Mouse (Mus musculus): Measurements from ENCODE around the gene Syce1. TPM values are rescaled to one million over a fixed set of nuclear protein-coding genes. Genes with fewer than 3 reads are reported as not detected.

The Syce1 gene
- polyA plus RNA-seq (2021; fragmentation: Nextera tagmentation): 0.13 TPM in 1 of 2 replicates, not detected in the other
- long read RNA-seq, experiment 1: 0 reads
- long read RNA-seq, experiment 2: 0 reads

GRCm38 (mm10) chr7:140787406-140788052 lies at the start of gene Syce1:
Syce1 (minus strand) TSS chr7:140787852.

DNA sequence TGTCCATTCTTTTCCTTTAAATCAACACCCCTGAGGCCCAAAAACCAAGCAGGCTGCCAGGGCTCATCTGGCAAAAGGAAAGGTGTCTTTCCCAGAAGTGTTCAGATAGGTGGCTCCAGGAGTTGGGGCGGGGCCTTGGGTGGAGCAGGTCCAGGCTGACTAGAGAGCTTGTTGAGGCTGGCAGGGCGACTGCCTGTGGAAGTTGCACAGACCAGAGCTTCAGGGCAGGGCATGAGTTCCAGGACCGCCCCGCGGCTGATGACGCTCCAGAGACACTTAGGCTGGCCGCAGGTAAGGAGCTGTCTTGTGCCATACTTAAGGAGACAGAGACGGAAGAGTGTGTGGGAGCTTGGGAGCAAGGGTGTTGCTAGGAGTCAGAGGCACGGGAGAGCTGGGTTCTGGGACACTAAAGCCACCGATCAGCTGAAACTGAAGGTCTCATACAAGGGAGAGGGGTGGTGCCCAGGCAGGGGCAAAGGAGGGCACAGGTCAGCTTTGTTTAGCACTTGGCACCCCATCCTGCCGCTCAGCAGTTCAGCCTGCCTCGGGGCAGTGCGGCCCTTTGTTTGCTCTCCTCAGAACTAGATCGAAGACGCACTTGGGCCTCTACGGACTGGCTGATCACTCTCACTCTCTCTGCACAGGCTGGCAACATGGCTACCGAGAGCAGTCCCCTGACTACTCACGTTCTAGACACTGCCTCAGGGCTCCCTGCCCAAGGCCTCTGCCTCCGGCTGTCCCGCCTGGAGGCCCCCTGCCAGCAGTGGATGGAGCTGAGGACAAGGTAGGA lies 47.5 kb upstream of the Syce1 start, which contains the start of gene Urah:
Urah (plus strand) TSS at position 51 of the 790 bp plus-strand sequence.

GRCm38 (mm10) chr7:140821653-140822329 lies 34.1 kb upstream of the Syce1 start, which contains the start of gene Zfp941:
Zfp941 (minus strand) TSS chr7:140822178.

DNA sequence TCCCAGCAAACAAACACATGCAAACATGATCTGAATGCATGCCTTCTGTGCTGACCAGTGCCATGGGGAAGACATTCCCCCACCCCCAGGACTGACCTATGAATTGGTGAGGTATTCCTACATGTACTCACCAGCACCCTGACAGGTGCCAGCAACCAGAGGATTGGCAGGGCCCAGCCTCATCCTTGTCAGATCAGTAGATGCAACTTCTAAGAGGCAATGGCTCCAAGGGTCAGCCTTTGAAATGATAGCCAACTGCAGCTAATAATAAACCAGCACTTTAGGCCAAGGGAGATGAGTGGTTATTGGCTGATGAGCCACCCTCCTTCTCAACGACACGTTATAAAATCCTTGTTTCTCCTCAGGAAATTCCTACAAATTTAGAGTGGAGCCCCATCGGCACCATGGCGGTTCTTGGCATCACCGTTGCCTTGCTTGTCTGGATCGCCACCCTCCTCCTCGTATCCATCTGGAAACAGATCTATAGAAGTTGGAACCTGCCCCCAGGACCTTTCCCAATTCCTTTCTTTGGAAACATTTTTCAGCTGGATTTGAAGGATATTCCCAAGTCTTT lies 24.1 kb downstream of the Syce1 start, which contains the start of gene Cyp2e1:
Cyp2e1 (plus strand) TSS at position 293 of the 574 bp plus-strand sequence.

Other genes with a start within 250 kb of the Syce1 start
- gene Olfr538, start 220.0 kb downstream of the Syce1 start, polyA plus RNA-seq (2021; fragmentation: Nextera tagmentation): not detected in 2 replicates
- gene Olfr46, start 186.6 kb downstream of the Syce1 start, polyA plus RNA-seq (2021; fragmentation: Nextera tagmentation): not detected in 2 replicates
- not detected in 2 replicates for gene Olfr61, start 158.9 kb downstream of the Syce1 start, polyA plus RNA-seq (2021; fragmentation: Nextera tagmentation)
- gene Olfr53, start 141.4 kb downstream of the Syce1 start, polyA plus RNA-seq (2021; fragmentation: Nextera tagmentation): not detected in 2 replicates
- gene Olfr539, start 127.9 kb downstream of the Syce1 start, polyA plus RNA-seq (2021; fragmentation: Nextera tagmentation): 0.18 and 0.56 TPM in 2 replicates
- not detected in 2 replicates for gene Olfr45, start 105.9 kb downstream of the Syce1 start, polyA plus RNA-seq (2021; fragmentation: Nextera tagmentation)
- not detected in 2 replicates for gene Olfr541, start 90.6 kb downstream of the Syce1 start, polyA plus RNA-seq (2021; fragmentation: Nextera tagmentation)
- 0.67 and 1.3 TPM in 2 replicates for gene Cyp2e1, start 24.1 kb downstream of the Syce1 start, polyA plus RNA-seq (2021; fragmentation: Nextera tagmentation)
- gene Zfp941, start 34.3 kb upstream of the Syce1 start, polyA plus RNA-seq (2021; fragmentation: Nextera tagmentation): 12.4 and 16.1 TPM in 2 replicates
- 5.4 and 7.9 TPM in 2 replicates for gene Urah, start 47.2 kb upstream of the Syce1 start, polyA plus RNA-seq (2021; fragmentation: Nextera tagmentation)
- not detected in 2 replicates for gene Scgb1c1, start 57.7 kb upstream of the Syce1 start, polyA plus RNA-seq (2021; fragmentation: Nextera tagmentation)
- gene Odf3, start 60.0 kb upstream of the Syce1 start, polyA plus RNA-seq (2021; fragmentation: Nextera tagmentation): 0.09 TPM in 1 of 2 replicates, not detected in the other
- gene Gm45785, start 68.5 kb upstream of the Syce1 start, polyA plus RNA-seq (2021; fragmentation: Nextera tagmentation): 0.92 TPM in 1 of 2 replicates, not detected in the other
- 48.8 and 56.4 TPM in 2 replicates for gene Ric8a, start 69.1 kb upstream of the Syce1 start, polyA plus RNA-seq (2021; fragmentation: Nextera tagmentation)
- 76.3 and 90.2 TPM in 2 replicates for gene Bet1l, start 69.7 kb upstream of the Syce1 start, polyA plus RNA-seq (2021; fragmentation: Nextera tagmentation)
- gene Psmd13, start 94.1 kb upstream of the Syce1 start, polyA plus RNA-seq (2021; fragmentation: Nextera tagmentation): 90.3 and 118 TPM in 2 replicates
- gene Sirt3, start 94.5 kb upstream of the Syce1 start, polyA plus RNA-seq (2021; fragmentation: Nextera tagmentation): 125 and 147 TPM in 2 replicates
- 1.3 and 2.4 TPM in 2 replicates for gene Cox8b, start 112.6 kb upstream of the Syce1 start, polyA plus RNA-seq (2021; fragmentation: Nextera tagmentation)
- gene Nlrp6, start 133.1 kb upstream of the Syce1 start, polyA plus RNA-seq (2021; fragmentation: Nextera tagmentation): 0.38 and 0.43 TPM in 2 replicates
- 2.2 and 2.3 TPM in 2 replicates for gene Pgghg, start 153.5 kb upstream of the Syce1 start, polyA plus RNA-seq (2021; fragmentation: Nextera tagmentation)
- gene Ifitm5, start 162.4 kb upstream of the Syce1 start, polyA plus RNA-seq (2021; fragmentation: Nextera tagmentation): not detected in 2 replicates
- not detected in 2 replicates for gene Gm45717, start 168.1 kb upstream of the Syce1 start, polyA plus RNA-seq (2021; fragmentation: Nextera tagmentation)
- 41.1 and 49.4 TPM in 2 replicates for gene Ifitm2, start 168.1 kb upstream of the Syce1 start, polyA plus RNA-seq (2021; fragmentation: Nextera tagmentation)
- 6.8 and 8.0 TPM in 2 replicates for gene Ifitm1, start 179.4 kb upstream of the Syce1 start, polyA plus RNA-seq (2021; fragmentation: Nextera tagmentation)
- gene Ifitm3, start 222.9 kb upstream of the Syce1 start, polyA plus RNA-seq (2021; fragmentation: Nextera tagmentation): 54.3 and 69.5 TPM in 2 replicates
- gene Ifitm6, start 230.1 kb upstream of the Syce1 start, polyA plus RNA-seq (2021; fragmentation: Nextera tagmentation): 0.44 and 1.1 TPM in 2 replicates
- not detected in 2 replicates for gene Gm17387, start 241.3 kb upstream of the Syce1 start, polyA plus RNA-seq (2021; fragmentation: Nextera tagmentation)

All from left cerebral cortex, adult 6 months (tissue).